Mouse (Mus musculus): ENCODE data around the gene Tbc1d5.

- TF ChIP-seq CHD2 (IDR thresholded peaks at IDR 0.05; ENCODE audit: low read depth, low read length): no peak
- TF ChIP-seq MAFK (IDR thresholded peaks at IDR 0.05; ENCODE audit: insufficient read depth, low read depth, low read length): no peak
- no peak for TF ChIP-seq HCFC1 (IDR thresholded peaks at IDR 0.05; ENCODE audit: borderline replicate concordance, insufficient read depth, low read length)
- no peak for TF ChIP-seq ZNF384 (IDR thresholded peaks at IDR 0.05; ENCODE audit: low read depth, low read length)
Measured at GRCm38 (mm10) chr17:51216426-51216825, 37.3 kb upstream of the Tbc1d5 start.
